Mouse (Mus musculus) gastrocnemius, adult 2 months (tissue): ENCODE results near the gene Rbm4. TPM values are rescaled to one million over a fixed set of nuclear protein-coding genes. Genes with fewer than 3 reads are reported as not detected.
A peak's percentile ranks its signal among the peaks of the same experiment; 100 is the strongest.

Experiments used
- DNase-seq: peaks from one replicate; pipeline ENCODE4 v3.0.0; 2022
- H3K27ac ChIP-seq: fragments of 200-600 bp; 2 replicates; pipeline ENCODE4 v1.8.1; 2022; ENCODE audit warnings: mild to moderate bottlenecking
- H3K4me3 ChIP-seq: fragments of 200-600 bp; 2 replicates; pipeline ENCODE4 v1.8.1; 2022; ENCODE audit warnings: mild to moderate bottlenecking, moderate library complexity
- CTCF ChIP-seq: fragments of 200-600 bp; IDR thresholded peaks from 2 replicates; pipeline ENCODE4 v1.8.1; 2022; ENCODE audit warnings: antibody characterized with exemption, mild to moderate bottlenecking, moderate library complexity
- intact Hi-C: fragments of 180-260 bp; cut with DNase I; formaldehyde crosslinking; loops from one replicate; pipeline ENCODE4 v1.15.1; 2025
- total RNA-seq, 2 experiments: library from RNA; stranded (reverse); gene quantifications; 2 replicates each; pipeline ENCODE4 v1.2.3; 2021

Gene Rbm4
- total RNA-seq, 2 experiments from 2014 or later, result 32.1 to 35.5 TPM

DNA sequence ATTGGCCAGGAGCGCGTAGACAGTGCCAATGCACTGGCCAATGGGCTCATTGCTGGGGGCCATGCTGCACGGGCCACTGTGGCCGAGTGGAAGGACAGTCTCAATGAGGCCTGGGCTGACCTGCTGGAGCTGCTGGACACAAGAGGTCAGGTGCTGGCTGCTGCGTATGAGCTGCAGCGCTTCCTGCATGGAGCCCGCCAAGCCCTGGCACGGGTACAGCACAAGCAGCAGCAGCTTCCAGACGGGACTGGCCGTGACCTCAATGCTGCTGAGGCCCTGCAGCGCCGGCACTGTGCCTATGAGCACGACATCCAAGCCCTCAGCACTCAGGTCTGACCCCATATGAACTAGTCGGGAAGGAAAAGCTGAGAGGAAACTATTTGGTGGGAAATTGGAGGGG lies 47.1 kb downstream of the Rbm4 start:
- Histone ChIP-seq H3K4me3 (peak overlapping the region; percentile 1; the same call in 1 of the 2 replicates), H3K27ac (peak overlapping the region; percentile 6; the same call in 1 of the 2 replicates)
- intact Hi-C loops, result no loop called here
- DNase-seq, result peak; percentile 85
- TF ChIP-seq CTCF, result no peak

DNA sequence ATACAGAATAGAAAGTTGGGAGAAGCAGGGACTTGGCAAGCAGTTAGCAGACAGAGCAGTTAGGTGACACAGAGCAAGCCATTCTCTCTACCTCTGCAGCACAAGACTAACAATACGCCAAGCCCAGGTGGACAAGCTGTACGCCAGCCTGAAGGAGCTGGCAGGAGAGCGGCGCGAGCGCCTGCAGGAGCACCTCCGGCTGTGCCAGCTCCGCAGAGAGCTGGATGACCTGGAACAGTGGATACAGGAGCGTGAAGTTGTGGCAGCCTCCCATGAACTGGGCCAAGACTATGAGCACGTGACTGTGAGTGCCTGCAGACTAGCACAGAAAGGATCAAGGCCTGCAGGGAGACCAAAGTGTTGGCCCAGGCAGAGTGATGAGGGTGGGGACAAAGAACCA lies 48.0 kb downstream of the Rbm4 start:
- intact Hi-C loops, result loop anchor here (2.0 kb wide), 1 partner anchor 249 kb away; no protein-coding TSS in a partner anchor
- H3K4me3 ChIP-seq, result no peak overlapping the region
- TF ChIP-seq CTCF, result no peak
- peak; percentile 52 for DNase-seq
- H3K27ac ChIP-seq, result no peak overlapping the region

DNA sequence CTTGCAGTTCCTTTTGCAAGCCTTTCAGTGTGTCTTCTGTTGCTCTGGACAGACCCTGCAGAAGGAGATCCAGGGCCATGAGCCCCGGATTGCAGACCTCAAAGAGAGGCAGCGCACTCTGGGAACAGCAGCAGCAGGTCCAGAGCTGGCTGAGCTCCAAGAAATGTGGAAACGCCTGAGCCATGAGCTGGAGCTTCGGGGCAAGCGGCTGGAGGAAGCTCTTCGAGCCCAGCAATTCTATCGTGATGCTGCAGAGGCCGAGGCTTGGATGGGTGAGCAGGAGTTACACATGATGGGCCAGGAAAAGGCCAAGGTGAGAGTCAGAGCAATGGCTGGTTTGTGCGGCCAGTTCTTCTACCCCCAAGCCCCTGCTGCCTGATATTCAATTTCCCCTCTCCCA lies 48.6 kb downstream of the Rbm4 start:
- intact Hi-C loops, result loop anchor here (2.0 kb wide), 1 partner anchor 248 kb away; no protein-coding TSS in a partner anchor
- no peak for TF ChIP-seq CTCF
- Histone ChIP-seq H3K4me3 (no peak overlapping the region), H3K27ac (no peak overlapping the region)
- DNase-seq, result peak; percentile 58

DNA sequence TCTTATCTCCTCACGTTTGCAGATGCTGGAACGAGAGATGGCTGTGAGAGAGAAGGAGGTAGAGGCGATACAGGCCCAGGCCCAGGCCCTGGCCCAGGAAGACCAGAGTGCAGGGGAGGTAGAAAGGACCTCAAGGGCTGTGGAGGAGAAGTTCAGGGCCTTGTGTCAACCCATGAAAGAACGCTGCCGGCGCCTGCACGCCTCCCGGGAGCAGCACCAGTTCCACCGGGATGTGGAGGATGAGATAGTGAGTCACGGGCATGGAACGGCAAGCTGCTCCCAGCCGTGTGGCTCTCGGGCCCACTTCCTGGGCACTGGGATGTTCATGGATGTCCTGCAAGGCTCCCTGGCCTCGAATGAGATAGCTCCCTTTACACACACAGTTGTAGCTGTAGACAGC lies 49.7 kb downstream of the Rbm4 start:
- no peak overlapping the region for H3K4me3 ChIP-seq
- intact Hi-C loops, result loop anchor here (2.0 kb wide), 1 partner anchor 247 kb away; no protein-coding TSS in a partner anchor
- H3K27ac ChIP-seq, result no peak overlapping the region
- no peak for TF ChIP-seq CTCF
- DNase-seq, result no peak

DNA sequence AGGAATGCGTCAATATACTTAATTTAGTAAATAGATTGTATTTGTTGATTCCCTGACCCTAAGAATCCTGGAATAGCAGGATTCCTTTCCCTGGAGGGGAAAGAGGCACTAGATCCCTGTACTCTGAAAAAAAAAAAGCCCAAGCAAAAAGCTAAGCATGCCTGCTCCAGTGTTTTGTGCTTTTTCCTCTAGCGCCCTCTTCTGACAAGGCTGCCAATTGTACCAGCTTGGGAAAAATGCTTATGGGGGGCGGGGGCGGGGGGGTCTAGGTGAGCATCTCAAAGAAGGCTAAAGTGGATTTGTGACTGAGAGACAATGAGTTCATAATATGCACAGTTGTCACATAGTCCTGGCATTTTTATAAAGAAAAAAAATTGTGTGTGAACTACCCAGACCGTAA lies 50.2 kb downstream of the Rbm4 start:
- H3K4me3 ChIP-seq, result no peak overlapping the region
- no peak for DNase-seq
- TF ChIP-seq CTCF, result peak; percentile 62
- intact Hi-C loops, result loop anchor here (2.0 kb wide), 1 partner anchor 113 kb away; no protein-coding TSS in a partner anchor
- no peak overlapping the region for H3K27ac ChIP-seq

DNA sequence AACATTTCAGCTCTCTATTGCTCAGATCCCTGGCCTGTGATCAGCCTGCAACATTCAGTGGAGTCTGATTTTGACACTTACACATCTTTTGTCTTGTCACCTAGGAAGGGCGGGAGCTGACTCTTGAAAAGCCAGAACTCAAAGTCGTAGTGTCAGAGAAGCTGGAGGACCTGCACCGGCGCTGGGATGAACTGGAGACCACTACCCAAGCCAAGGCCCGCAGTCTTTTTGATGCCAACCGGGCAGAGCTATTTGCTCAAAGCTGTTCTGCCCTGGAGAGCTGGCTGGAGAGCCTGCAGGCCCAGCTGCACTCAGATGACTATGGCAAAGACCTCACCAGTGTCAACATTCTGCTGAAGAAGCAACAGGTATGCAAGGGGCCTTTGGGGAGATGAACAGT lies 51.5 kb downstream of the Rbm4 start:
- no peak for DNase-seq
- H3K27ac ChIP-seq, result no peak overlapping the region
- no peak for TF ChIP-seq CTCF
- no peak overlapping the region for H3K4me3 ChIP-seq
- intact Hi-C loops, result loop anchor here (2.0 kb wide), 1 partner anchor 111 kb away; no protein-coding TSS in a partner anchor

DNA sequence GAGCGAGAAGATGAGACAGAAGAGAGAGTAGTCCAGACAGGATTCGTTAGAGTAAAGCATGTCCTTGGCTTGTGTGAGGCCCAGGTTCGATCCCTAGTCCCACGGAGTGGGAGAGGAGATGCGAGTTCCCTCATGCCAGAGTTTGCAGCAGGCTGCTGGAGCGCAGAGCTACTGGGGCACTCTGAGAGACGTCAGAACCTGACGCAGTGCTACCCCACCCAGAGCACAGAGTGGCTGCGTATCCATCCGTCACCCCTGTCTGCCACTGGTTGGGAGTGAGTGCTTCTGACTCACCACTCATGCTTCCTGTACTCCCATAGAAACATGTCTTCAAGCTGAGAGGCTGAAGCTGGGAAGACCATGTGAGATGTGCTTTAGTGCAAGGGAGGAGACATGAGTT lies 52.2 kb downstream of the Rbm4 start:
- DNase-seq, result no peak
- intact Hi-C loops, result no loop called here
- H3K4me3 ChIP-seq, result no peak overlapping the region

DNA sequence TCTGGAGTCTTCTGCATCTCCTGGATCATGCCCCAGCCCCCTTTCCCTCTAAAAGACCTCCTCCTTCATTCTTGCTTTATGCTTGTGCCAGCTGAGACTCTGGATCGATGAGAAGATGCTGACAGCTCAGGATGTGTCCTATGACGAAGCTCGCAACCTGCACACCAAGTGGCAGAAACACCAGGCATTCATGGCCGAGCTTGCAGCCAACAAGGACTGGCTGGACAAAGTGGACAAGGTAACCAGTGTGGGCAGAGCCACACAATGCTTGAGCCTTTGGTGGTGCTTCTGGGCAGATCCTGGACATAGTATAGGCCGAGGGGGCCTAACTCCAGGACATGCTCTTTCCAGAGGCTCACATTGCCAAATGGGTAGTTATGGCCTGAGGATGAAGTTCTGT lies 53.9 kb downstream of the Rbm4 start:
- TF ChIP-seq CTCF, result no peak
- DNase-seq, result no peak
- H3K27ac ChIP-seq, result no peak overlapping the region
- intact Hi-C loops, result loop anchor here (5.0 kb wide), 1 partner anchor 97 kb away; no protein-coding TSS in a partner anchor
- H3K4me3 ChIP-seq, result no peak overlapping the region

More for the DNA sequence above, 52.2 kb downstream of the Rbm4 start:
- H3K27ac ChIP-seq, result no peak overlapping the region
- TF ChIP-seq CTCF, result no peak

DNA sequence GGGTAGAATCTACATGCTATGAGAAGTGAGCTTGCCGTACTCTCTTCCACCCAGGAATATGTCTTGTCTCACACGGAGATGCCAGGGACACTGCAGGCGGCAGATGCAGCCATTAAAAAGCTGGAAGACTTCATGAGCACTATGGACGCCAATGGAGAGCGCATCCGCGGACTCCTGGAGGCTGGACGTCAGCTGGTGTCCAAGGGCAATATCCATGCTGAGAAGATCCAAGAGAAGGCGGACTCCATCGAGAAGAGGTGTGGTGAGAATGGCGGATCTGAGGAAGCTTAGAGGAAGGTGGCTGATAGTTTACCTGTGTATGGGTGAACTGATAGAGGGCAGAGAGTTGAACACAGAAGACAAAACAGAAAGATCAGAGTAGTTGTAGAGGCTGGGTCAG lies 54.6 kb downstream of the Rbm4 start:
- no peak overlapping the region for H3K4me3 ChIP-seq
- intact Hi-C loops, result loop anchor here (5.0 kb wide), 1 partner anchor 97 kb away; no protein-coding TSS in a partner anchor
- TF ChIP-seq CTCF, result no peak
- no peak overlapping the region for H3K27ac ChIP-seq
- no peak for DNase-seq

DNA sequence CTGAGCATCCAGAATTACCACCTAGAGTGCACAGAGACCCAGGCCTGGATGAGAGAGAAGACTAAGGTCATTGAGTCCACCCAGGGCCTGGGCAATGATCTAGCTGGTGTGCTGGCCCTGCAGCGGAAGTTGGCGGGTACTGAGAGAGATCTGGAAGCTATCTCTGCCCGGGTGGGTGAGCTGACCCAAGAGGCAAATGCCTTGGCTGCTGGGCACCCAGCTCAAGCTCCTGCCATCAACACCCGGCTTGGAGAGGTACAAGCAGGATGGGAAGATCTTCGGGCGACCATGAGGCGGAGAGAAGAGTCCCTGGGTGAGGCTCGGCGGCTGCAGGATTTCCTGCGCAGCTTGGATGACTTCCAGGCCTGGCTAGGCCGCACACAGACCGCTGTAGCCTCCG lies 55.8 kb downstream of the Rbm4 start:
- DNase-seq, result no peak
- H3K27ac ChIP-seq, result no peak overlapping the region
- no peak for TF ChIP-seq CTCF
- H3K4me3 ChIP-seq, result no peak overlapping the region
- intact Hi-C loops, result loop anchor here (5.0 kb wide), 1 partner anchor 96 kb away; no protein-coding TSS in a partner anchor

Other genes with a start within 250 kb of the Rbm4 start
- 1 to 10 TPM; 1.5 to 1.6 TPM for gene Lrfn4, start 178.2 kb downstream of the Rbm4 start, total RNA-seq
- 1 to 10 TPM; 5.1 to 5.9 TPM for gene Rce1, start 168.3 kb downstream of the Rbm4 start, total RNA-seq
- gene Gm960, start 95.2 kb downstream of the Rbm4 start, total RNA-seq, result under 1 TPM in 1 of 2 experiments, not detected in 1; 0.11 TPM
- under 1 TPM in 1 of 2 experiments, not detected in 1; 0.03 TPM for gene Sptbn2, start 82.7 kb downstream of the Rbm4 start, total RNA-seq
- 1 to 10 TPM; 2.1 to 2.7 TPM for gene Rbm4b, start 37.4 kb downstream of the Rbm4 start, total RNA-seq
- 10 to 100 TPM; 11.3 to 14.0 TPM for gene Gm21992, start 17.7 kb upstream of the Rbm4 start, total RNA-seq
- gene Rbm14, start 17.7 kb upstream of the Rbm4 start, total RNA-seq, result 10 to 100 TPM; 10.4 to 13.6 TPM
- gene Ccs, start 45.4 kb upstream of the Rbm4 start, total RNA-seq, result 10 to 100 TPM; 17.4 to 24.8 TPM
- gene Ccdc87, start 45.5 kb upstream of the Rbm4 start, total RNA-seq, result not detected
- gene Ctsf, start 61.2 kb upstream of the Rbm4 start, total RNA-seq, result 10 to 100 TPM; 24.8 to 41.9 TPM
- gene Actn3, start 84.0 kb upstream of the Rbm4 start, total RNA-seq, result over 10,000 TPM in 1 of 2 experiments, 1,000 to 10,000 TPM in 1; 5,071 to 10,315 TPM
- 1 to 10 TPM; 2.0 to 2.6 TPM for gene Zdhhc24, start 84.8 kb upstream of the Rbm4 start, total RNA-seq
- 1 to 10 TPM; 1.5 to 2.1 TPM for gene Bbs1, start 112.7 kb upstream of the Rbm4 start, total RNA-seq
- 10 to 100 TPM; 11.2 to 16.6 TPM for gene Dpp3, start 134.4 kb upstream of the Rbm4 start, total RNA-seq
- gene Peli3, start 149.2 kb upstream of the Rbm4 start, total RNA-seq, result 1 to 10 TPM; 1.5 to 2.1 TPM
- gene Mrpl11, start 168.2 kb upstream of the Rbm4 start, total RNA-seq, result 10 to 100 TPM; 59.3 to 64.5 TPM
- gene Npas4, start 196.4 kb upstream of the Rbm4 start, total RNA-seq, result under 1 TPM in 1 of 2 experiments, not detected in 1; 0.13 TPM
- gene Slc29a2, start 230.0 kb upstream of the Rbm4 start, total RNA-seq, result 1 to 10 TPM; 6.0 to 8.6 TPM
- 10 to 100 TPM; 20.0 to 22.4 TPM for gene B4gat1, start 244.9 kb upstream of the Rbm4 start, total RNA-seq
- gene AC124502.3, start 245.0 kb upstream of the Rbm4 start, total RNA-seq, result under 1 TPM; 0.46 to 0.59 TPM
- 10 to 100 TPM; 14.7 to 15.1 TPM for gene Brms1, start 247.5 kb upstream of the Rbm4 start, total RNA-seq